Mouse (Mus musculus): ENCODE results near the gene Hipk4.

Hipk4 gene

DNA sequence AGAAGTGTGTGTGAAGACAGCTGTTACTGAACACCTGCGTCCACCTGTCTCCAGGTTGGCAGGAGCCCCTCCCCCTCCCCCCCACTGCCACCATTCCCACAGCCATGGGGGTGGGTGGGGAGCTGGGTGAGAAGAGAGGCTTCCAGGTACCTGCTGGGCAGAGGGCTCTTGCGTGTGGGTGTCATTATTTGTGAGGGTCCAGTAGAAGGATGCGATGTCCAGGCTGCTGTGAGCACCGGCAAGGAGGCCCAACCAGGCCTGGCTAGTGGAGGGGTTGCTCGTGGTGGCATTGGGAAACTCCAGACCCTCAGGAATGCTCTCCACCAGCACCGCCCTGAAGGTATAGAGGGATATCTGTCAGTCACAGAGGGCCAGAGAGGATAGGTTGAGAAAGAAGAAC, 17.9 kb downstream of the Hipk4 start:
- DNase-seq: no peak

GRCm38 (mm10) chr7:27541431-27541830, 18.4 kb downstream of the Hipk4 start:
- no peak for DNase-seq

DNA sequence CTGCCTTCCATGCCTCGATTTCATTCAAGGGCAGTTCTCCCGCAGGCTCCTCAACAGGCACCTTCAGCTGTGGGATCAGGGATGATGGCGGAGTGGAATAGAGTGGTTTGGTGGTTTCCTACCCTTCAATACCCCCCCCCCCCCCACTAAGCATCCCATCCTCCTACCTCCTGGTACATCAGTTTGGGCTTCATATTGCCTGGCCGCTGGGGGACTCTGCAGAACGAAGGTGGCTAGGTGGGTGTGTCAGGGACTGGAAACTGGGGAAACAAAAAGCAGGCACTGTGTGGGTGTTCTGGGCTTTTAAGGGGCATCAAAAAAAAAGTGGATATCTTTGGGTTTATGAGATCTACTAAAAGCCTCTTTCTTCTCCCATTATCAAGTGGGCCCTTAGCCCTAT, 18.9 kb downstream of the Hipk4 start:
- DNase-seq: no peak

- DNase-seq: peak; percentile 77 to 86
These were observed 19.4 kb downstream of the Hipk4 start for GRCm38 (mm10) chr7:27542392-27543033.

- no peak for DNase-seq
These were observed 20.0 kb downstream of the Hipk4 start for GRCm38 (mm10) chr7:27543065-27543464.

GRCm38 (mm10) chr7:27543851-27544250, 20.8 kb downstream of the Hipk4 start:
- DNase-seq: no peak

GRCm38 (mm10) chr7:27544675-27545370, 21.8 kb downstream of the Hipk4 start:
- no peak for DNase-seq

- no peak for DNase-seq
These were observed 26.5 kb downstream of the Hipk4 start for GRCm38 (mm10) chr7:27549597-27549996.

GRCm38 (mm10) chr7:27552070-27552469, 29.0 kb downstream of the Hipk4 start:
- DNase-seq: no peak

DNA sequence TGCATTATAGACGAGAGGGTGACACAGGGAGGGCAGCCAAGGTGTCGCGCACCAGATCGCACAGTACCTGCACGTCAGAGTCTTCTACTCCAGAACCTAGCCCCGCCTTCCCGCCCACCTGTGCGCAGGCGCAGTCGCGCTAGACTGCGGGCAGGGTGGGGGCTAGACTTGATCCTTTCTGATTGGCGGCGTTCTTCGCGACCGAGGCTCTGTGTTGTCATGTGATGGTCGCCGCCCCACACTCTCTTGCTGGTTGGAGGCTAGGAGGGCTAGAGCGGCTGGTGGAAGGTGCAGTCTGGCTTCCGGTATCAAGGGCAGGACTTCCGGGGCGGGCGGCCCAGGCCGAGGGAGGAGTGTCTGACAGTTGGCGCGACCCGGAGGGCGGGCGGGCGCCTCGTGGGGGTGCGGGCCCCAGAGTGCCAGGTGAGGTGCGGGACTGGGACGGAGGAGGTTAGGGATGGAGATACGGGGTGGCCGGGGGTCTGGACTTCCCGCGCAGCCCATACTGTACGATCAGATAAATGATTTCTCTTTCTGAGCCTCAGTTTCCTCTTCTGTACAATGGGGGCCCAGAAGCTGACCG, 30.0 kb downstream of the Hipk4 start, which contains the start of the genes Pld3 and 2310022A10Rik:
Pld3 (minus strand) TSS at position 288 of the 583 bp plus-strand sequence.
2310022A10Rik (plus strand) TSS at position 303 of the 583 bp plus-strand sequence.
- peak; percentile 97 to 99 for DNase-seq

GRCm38 (mm10) chr7:27560291-27560887, 37.3 kb downstream of the Hipk4 start:
- no peak for DNase-seq

DNA sequence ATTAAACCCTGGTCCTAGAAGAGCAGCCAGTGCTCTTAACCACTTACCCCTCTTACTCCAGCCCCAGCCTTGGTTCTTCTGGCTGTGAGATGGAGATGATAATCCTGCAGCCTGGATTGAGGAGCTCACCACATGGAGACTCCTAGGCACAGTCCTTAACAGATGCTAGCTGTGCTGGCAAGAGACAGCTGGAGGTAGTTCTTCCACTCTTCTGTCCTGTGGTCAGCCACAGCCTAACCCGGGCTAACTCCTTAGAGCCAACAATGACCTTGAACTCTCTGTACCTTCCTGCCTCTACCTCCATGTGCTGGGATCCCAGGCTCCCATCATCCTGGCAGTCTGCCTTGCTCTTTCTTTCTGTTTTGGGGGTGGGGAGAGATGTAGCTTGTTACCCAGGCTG, 37.9 kb downstream of the Hipk4 start:
- no peak for DNase-seq

GRCm38 (mm10) chr7:27569580-27570224, 46.6 kb downstream of the Hipk4 start:
- no peak for DNase-seq

GRCm38 (mm10) chr7:27572133-27572532, 49.1 kb downstream of the Hipk4 start:
- DNase-seq: no peak

- no peak for DNase-seq
These were observed 51.2 kb downstream of the Hipk4 start for GRCm38 (mm10) chr7:27574124-27574880.

GRCm38 (mm10) chr7:27576914-27577313, 53.8 kb downstream of the Hipk4 start:
- peak; percentile 54 to 64 for DNase-seq

DNA sequence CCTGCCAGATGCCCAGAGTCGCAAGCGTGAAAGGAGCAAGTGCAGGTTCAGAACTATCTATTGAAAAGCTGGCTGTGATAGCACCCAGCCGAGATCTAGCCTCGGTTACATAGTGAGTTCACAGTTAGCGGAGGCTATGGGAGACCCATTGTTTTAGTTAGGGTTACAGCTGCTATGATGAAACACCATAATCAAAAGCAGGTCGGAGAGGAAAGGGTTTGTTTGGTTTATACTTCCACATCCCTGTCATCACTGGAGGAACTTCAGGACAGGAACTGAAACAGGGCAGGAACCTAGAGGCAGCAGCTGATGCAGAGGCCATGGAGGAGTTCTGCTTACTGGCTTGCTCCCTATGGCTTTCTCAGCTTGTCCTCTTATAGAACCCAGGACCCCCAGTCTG, 54.5 kb downstream of the Hipk4 start:
- no peak for DNase-seq

GRCm38 (mm10) chr7:27578465-27578864, 55.4 kb downstream of the Hipk4 start:
- no peak for DNase-seq

- no peak for DNase-seq
These were observed 57.5 kb downstream of the Hipk4 start for GRCm38 (mm10) chr7:27580380-27581174.
